Mouse (Mus musculus): ENCODE results near the gene Rpl38.

DNA sequence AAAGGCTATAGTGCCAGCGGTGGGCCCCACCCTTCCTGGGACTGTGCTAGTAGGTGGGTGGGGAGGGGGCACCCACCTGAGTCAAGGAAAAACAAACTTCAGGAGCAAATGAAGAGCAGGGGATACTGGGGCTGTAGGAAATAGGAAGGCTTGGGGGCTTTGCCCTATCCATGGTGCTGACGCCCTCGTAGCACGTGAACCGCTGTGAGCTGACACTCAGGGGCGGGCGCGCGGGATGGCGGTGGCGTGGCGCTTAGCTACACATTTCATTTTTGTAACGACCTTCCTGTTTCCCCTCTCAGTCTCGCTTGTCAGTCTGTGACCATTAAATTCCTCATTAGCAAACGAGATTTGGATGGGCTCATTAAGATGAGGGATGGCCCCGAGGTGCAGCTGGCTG is 15.8 kb upstream of the Rpl38 start:
- no peak for TF ChIP-seq POLR2A (IDR thresholded peaks at IDR 0.05; ENCODE audit: extremely low read depth, insufficient read depth, low read length)
- no peak for TF ChIP-seq CTCF (IDR thresholded peaks at IDR 0.05; ENCODE audit: extremely low read depth, insufficient read depth, low read length)
